Mouse (Mus musculus) urinary bladder, postnatal 25 days (tissue): ENCODE measurements around the gene Ndrg4.
"Not testable (repeated sequence)": the region's sequence is repeated elsewhere in the genome, so short reads cannot be mapped to it uniquely, and the experiment has no call there.

Experiments used
- DNase-seq: peaks from one replicate; pipeline ENCODE4 v3.0.0; 2022; ENCODE audit warnings: low spot score

The Ndrg4 gene

GRCm38 (mm10) chr8:95676631-95677030 lies at the start of gene Ndrg4:
Ndrg4 (plus strand) TSS chr8:95676980.
- no peak for DNase-seq

- DNase-seq = no peak
Observed at GRCm38 (mm10) chr8:95632840-95633239, 43.9 kb upstream of the Ndrg4 start.

- DNase-seq = peak; percentile 91
Observed at GRCm38 (mm10) chr8:95633262-95634062, 43.3 kb upstream of the Ndrg4 start, which contains the start of gene Gins3. Gins3 (plus strand) TSS chr8:95633453.

DNA sequence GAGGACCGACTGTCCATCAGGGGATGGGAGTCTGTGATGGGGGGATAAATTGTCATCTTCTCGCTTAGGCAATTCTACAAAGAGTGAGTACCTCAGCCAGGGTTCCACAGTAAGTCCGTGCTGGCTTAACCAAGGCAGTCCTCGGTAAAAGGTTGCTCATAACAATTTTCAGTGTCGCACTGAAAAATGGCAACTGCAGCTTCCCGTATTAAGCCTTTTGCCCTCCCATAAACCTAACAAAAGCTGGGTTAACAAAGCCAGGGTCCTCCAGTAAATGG lies 42.8 kb upstream of the Ndrg4 start:
- DNase-seq = no peak

DNA sequence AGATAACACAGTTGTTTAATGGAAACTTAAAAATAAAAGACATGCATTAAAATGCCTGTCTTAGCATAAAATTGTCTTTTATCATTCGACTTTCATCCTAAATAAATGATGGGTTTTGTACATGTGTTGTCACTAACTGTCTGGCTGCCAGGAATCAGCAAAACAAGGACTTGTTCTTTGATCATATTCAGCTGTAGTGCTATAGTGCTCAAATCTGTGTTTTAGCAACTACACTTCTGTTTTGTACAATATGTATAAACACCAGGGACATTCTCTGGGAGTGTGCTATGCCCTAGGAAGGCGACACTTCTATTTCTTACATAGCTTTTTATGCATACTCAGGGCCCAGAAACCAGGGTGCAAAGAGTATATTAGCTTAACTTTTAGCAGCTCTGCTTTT lies 31.8 kb upstream of the Ndrg4 start:
- no peak for DNase-seq

DNA sequence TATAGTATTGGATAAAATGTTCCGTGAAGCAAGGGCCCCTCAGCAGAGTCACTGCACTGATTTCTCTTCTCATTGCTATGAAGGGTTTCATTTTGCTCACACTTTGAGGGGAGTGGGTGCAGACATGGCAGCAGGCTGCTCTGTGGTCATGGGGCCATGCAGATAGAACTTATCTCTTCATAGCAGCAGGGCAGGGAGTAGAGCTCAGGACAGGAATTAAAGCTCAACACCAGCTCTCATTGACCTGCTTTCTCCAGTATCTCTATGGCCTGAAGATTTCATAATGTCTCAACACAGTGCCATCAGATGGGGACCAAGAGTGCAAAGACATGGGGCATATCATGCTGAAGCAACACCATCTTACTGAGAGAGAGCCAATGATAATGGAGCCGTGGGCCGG lies 28.5 kb upstream of the Ndrg4 start:
- DNase-seq = no peak

GRCm38 (mm10) chr8:95653351-95653750 lies 23.4 kb upstream of the Ndrg4 start:
- DNase-seq = no peak

GRCm38 (mm10) chr8:95655831-95656230 lies 20.9 kb upstream of the Ndrg4 start:
- DNase-seq = no peak

GRCm38 (mm10) chr8:95656316-95657002 lies 20.3 kb upstream of the Ndrg4 start:
- DNase-seq = no peak

GRCm38 (mm10) chr8:95657523-95657922 lies 19.3 kb upstream of the Ndrg4 start:
- no peak for DNase-seq

- DNase-seq = no peak
Observed at GRCm38 (mm10) chr8:95660334-95660882, 16.4 kb upstream of the Ndrg4 start.

DNA sequence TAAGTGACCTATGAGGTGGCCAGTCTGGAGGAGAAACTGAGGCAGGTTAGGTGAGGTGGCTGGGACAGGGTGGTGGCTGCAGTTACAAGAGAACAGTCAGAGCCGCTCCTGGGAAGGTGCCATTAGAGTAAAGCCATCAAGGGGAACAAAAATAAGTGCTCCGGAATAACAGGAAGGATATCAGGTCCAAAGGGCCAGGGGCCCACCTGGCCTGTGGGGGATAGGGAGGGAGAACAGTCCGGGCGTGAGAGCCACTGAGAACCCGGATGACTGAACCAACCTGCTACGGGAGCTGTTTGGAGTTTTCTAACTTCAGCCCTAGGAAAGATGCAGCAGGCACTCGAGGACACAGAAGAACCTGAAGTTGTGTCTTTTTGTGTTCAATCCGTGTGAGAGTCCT lies 15.7 kb upstream of the Ndrg4 start:
- DNase-seq = no peak

DNA sequence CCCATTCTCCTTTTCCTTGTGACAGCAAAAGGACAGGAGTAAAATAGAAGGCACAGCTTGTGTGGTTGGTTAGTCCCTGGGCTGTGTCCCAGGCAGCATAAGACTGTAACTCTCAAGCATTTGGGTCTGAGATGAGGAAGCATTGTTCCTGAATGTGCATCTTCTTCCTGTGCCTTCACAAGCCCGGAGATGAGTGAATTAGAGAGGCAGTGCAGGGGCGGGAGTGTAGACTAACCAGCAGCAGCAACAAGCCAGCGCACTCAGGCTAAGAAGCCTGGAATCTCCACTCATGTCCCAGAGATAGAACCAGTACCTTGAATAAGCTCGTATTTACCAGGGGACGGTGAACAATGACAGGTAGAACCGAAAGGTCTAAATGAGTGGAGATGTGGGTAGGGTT lies 15.2 kb upstream of the Ndrg4 start:
- no peak for DNase-seq

- DNase-seq = no peak
Observed at GRCm38 (mm10) chr8:95662885-95663598, 13.7 kb upstream of the Ndrg4 start.

GRCm38 (mm10) chr8:95663599-95663949 lies 13.2 kb upstream of the Ndrg4 start:
- DNase-seq = no peak

DNA sequence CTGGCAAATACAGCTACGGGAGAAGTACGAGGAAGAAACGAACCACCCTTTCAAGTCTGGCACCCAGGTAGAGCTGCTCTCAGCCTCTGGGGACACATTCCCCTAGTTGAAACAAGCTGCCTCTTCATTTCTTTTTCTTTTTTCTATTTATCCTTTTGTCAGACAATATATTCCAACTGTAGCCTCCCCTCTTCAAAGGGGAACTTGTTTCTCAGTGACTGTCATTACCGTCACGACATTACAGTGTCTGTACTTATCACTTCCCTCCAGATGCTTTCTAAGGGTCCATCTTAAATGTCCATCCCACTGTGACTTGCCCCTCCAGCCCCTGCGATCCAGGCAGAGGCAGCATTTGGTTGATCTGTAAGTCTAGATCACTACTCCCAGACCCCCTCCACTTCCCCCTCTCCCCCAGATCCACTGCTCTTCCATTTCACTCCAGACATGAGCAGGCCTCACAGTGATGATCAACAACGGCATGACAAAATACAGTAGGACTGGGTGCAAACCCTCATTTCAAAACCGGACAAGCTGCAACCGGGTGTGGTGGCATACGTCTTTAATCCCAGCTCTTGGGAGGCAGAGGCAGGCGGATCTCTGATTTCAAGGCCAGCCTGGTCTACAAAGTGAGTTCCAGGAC lies 10.8 kb upstream of the Ndrg4 start:
- DNase-seq = not testable (repeated sequence)

GRCm38 (mm10) chr8:95668163-95668958 lies 8.4 kb upstream of the Ndrg4 start:
- no peak for DNase-seq

DNA sequence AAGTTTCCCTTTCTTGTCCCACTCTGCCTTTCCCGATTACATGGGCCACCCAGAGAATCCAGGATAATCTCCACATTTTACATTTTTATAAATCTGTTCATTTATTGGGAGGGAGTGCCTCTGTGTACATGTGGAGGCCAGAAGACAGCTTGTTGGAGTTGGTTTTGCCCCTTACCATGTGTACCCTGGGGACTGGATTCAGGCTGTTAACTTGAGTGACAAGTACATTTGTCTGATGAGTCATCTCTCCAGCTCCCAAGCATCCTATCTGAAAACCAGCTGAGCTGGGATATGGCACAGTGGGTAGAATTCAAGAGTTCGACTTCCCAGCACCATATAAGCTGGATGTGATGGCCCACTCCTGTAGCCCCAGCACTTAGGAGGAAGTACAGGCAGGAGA lies 6.8 kb upstream of the Ndrg4 start:
- no peak for DNase-seq

- no peak for DNase-seq
Observed at GRCm38 (mm10) chr8:95671861-95672260, 4.9 kb upstream of the Ndrg4 start.

DNA sequence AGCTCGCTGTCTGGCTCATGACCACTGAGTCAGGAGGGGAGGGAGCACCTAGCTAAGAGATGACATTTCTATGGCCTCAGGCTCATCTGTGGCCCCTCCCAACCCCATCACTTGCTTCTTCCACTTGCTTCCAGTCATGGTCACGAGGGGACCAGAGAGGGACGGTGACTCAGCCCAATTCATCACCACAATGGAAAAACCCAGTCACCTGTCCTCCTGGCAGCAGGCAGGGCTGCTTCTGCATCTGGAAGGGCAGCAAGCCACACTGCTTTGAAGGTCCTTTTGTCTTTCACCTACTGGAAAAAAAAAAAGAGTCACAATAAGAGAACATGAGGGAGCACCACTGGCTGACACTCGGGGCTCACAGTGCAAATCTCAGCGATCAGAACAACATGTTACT lies 4.0 kb upstream of the Ndrg4 start:
- no peak for DNase-seq

DNA sequence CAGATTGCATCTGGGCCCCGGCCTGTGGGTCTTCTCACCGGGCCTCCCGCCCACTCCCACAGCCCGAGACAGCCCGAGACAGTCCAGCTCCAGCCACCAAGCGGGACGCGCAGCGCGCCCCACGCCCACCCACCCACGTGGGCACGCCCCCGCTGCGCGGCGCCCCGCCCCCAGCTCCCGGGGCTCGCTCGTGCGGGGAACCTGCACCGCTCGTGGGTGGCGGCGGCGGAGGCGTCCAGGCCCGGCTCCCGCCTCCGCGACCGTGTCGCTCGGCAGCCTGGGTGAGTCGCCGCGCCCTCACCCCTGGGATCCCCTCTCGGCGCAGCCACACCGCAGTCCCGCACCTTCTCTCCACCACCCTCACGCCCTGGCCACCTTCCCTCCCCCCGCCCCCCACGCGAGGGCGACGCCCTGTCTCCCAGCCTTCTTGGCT lies 827 bp downstream of the Ndrg4 start:
- DNase-seq = no peak
